Comparison of ENCODE assay signal across 15 mouse cellular contexts in genomic region chr10:87602151-87602550, GRCm38 (mm10).
"Had no signal": no experiment of that assay in that cellular context is flagged by ENCODE, and none has a peak within 500 bp of the region (broad histone marks: within the 10 kb centered on the region; RNA-seq: fewer than 3 reads in every experiment).

No protein-coding gene starts in this region.

- DNase-seq: cerebellum, adult 9-10 months; cerebellum, adult 9-11 months; cerebellum, postnatal 10 days; cerebellum, postnatal 14 days; cerebellum, postnatal 36 days; embryo, embryonic 11 days; forebrain, postnatal 0 days; gastrocnemius, adult 2 months; gastrocnemius, postnatal 10 days; gastrocnemius, postnatal 14 days; gastrocnemius, postnatal 25 days; gastrocnemius, postnatal 36 days; heart, adult 11 months; heart, adult 18-20 months; heart, adult 2 months had no signal
